Mouse (Mus musculus) stomach, embryonic 16.5 days (tissue): ENCODE data around the gene Nmt1. TPM values are rescaled to one million over a fixed set of nuclear protein-coding genes. Genes with fewer than 3 reads are reported as not detected.

Experiments used
- ATAC-seq: fragments of 200-750 bp; cut with Nextera tagmentation; 2 replicates; pipeline ENCODE4 v1.8.0; 2017; ENCODE audit warnings: moderate number of reproducible peaks, moderate TSS enrichment; ENCODE audit not compliant: insufficient read depth, low FRiP score
- H3K27ac ChIP-seq: fragments of 300-500 bp; sonication (generic); 2 replicates; pipeline ENCODE4 v1.5.1; 2014; ENCODE audit warnings: low read length
- H3K27me3 ChIP-seq: fragments of 300-500 bp; sonication (generic); 2 replicates; pipeline ENCODE4 v1.6.1; 2014; ENCODE audit warnings: low read length, control low read depth, mixed read lengths; ENCODE audit not compliant: control insufficient read depth, insufficient read depth
- H3K36me3 ChIP-seq: fragments of 300-500 bp; sonication (generic); 2 replicates; pipeline ENCODE4 v1.6.1; 2014; ENCODE audit warnings: low read length; ENCODE audit not compliant: control insufficient read depth, insufficient read depth
- H3K4me1 ChIP-seq: fragments of 300-500 bp; sonication (generic); 2 replicates; pipeline ENCODE4 v1.6.1; 2014; ENCODE audit warnings: low read length, control low read depth, mixed read lengths; ENCODE audit not compliant: control insufficient read depth, insufficient read depth
- H3K4me2 ChIP-seq: fragments of 300-500 bp; sonication (generic); 2 replicates; pipeline ENCODE4 v1.6.1; 2014; ENCODE audit warnings: low read depth, low read length, mixed read lengths
- H3K4me3 ChIP-seq: fragments of 300-500 bp; sonication (generic); replicated peaks from 2 replicates; pipeline ENCODE4 v1.5.1; 2014; ENCODE audit warnings: mild to moderate bottlenecking, low read length
- H3K9ac ChIP-seq: fragments of 300-500 bp; sonication (generic); 2 replicates; pipeline ENCODE4 v1.6.1; 2014; ENCODE audit warnings: low read length
- H3K9me3 ChIP-seq: fragments of 300-500 bp; sonication (generic); replicated peaks from 2 replicates; pipeline ENCODE4 v1.6.1; 2016; ENCODE audit warnings: low read length, control low read depth; ENCODE audit not compliant: control insufficient read depth
- WGBS: fragments of 180-500 bp; shearing (Covaris S2); extraction: QIAGEN DNeasy Blood & Tissue Kit; methylation state at CpG from one replicate; pipeline ENCODE4 v1.1.7; 2014; 5-methylcytosine and 5-hydroxymethylcytosine counted together
- polyA plus RNA-seq: library from polyadenylated mRNA; unstranded; fragments of >200 nt; fragmentation: Nextera tagmentation; extraction: Ambion mirVana; gene quantifications from 2 replicates; pipeline ENCODE4 v1.2.1, GENCODE M21; 2015

The Nmt1 gene
- polyA plus RNA-seq, 1 experiment from 2014 or later, result 50.8 TPM

GRCm38 (mm10) chr11:103000111-103000510 lies 27.9 kb upstream of the Nmt1 start:
- no peak for ATAC-seq
- H3K4me3 ChIP-seq, result no peak overlapping the region
- H3K9ac ChIP-seq, result no peak overlapping the region
- no peaks in the 10 kb centered on the region for H3K9me3 ChIP-seq
- no peak overlapping the region for H3K4me2 ChIP-seq
- H3K27ac ChIP-seq, result no peak overlapping the region
- no peaks in the 10 kb centered on the region for H3K27me3 ChIP-seq
- peaks cover 19% of the 10 kb centered on the region for H3K4me1 ChIP-seq
- no peaks in the 10 kb centered on the region; the same call in 1 of the 2 replicates for H3K36me3 ChIP-seq
- 90% methylated on average over 16 of the region's 16 CpGs for WGBS

- no peak for ATAC-seq
- Histone ChIP-seq H3K4me3 (no peak overlapping the region), H3K4me1 (peaks cover 21% of the 10 kb centered on the region), H3K4me2 (no peak overlapping the region), H3K27me3 (no peaks in the 10 kb centered on the region), H3K9me3 (no peaks in the 10 kb centered on the region), H3K9ac (no peak overlapping the region), H3K27ac (no peak overlapping the region), H3K36me3 (no peaks in the 10 kb centered on the region; the same call in 1 of the 2 replicates)
- 73% methylated on average over 5 of the region's 5 CpGs for WGBS
These were observed 26.9 kb upstream of the Nmt1 start for GRCm38 (mm10) chr11:103001063-103001462.

GRCm38 (mm10) chr11:103003210-103003609 lies 24.8 kb upstream of the Nmt1 start:
- Histone ChIP-seq H3K27ac (peak overlapping the region; percentile 89), H3K4me2 (no peak overlapping the region), H3K36me3 (no peaks in the 10 kb centered on the region; the same call in 1 of the 2 replicates), H3K9me3 (no peaks in the 10 kb centered on the region), H3K27me3 (no peaks in the 10 kb centered on the region), H3K4me1 (peaks cover 37% of the 10 kb centered on the region), H3K4me3 (no peak overlapping the region), H3K9ac (peak overlapping the region; percentile 52; the same call in 1 of the 2 replicates)
- WGBS, result 19% methylated on average over 5 of the region's 5 CpGs
- ATAC-seq, result peak; percentile 90

GRCm38 (mm10) chr11:103004852-103005251 lies 23.1 kb upstream of the Nmt1 start:
- no peak overlapping the region for H3K9ac ChIP-seq
- 88% methylated on average over 1 of the region's 1 CpGs for WGBS
- H3K4me2 ChIP-seq, result no peak overlapping the region
- H3K9me3 ChIP-seq, result no peaks in the 10 kb centered on the region
- H3K27ac ChIP-seq, result 0 out of 2 replicates have a peak overlapping the region, but pooled peaks have one; percentile 48
- H3K36me3 ChIP-seq, result no peaks in the 10 kb centered on the region
- H3K27me3 ChIP-seq, result no peaks in the 10 kb centered on the region
- ATAC-seq, result no peak
- H3K4me1 ChIP-seq, result peaks cover 36% of the 10 kb centered on the region
- no peak overlapping the region for H3K4me3 ChIP-seq

- Histone ChIP-seq H3K27me3 (no peaks in the 10 kb centered on the region), H3K4me3 (no peak overlapping the region), H3K9me3 (no peaks in the 10 kb centered on the region), H3K9ac (no peak overlapping the region), H3K4me1 (peaks cover 35% of the 10 kb centered on the region), H3K4me2 (no peak overlapping the region), H3K36me3 (no peaks in the 10 kb centered on the region), H3K27ac (no peak overlapping the region)
- ATAC-seq, result no peak
- WGBS, result 66% methylated on average over 11 of the region's 11 CpGs
These were observed 22.6 kb upstream of the Nmt1 start for GRCm38 (mm10) chr11:103005254-103005981.

GRCm38 (mm10) chr11:103006286-103007000 lies 21.5 kb upstream of the Nmt1 start:
- Histone ChIP-seq H3K4me3 (no peak overlapping the region), H3K36me3 (no peaks in the 10 kb centered on the region), H3K4me2 (no peak overlapping the region), H3K27ac (no peak overlapping the region; the same call in 1 of the 2 replicates), H3K4me1 (peaks cover 39% of the 10 kb centered on the region), H3K9ac (no peak overlapping the region), H3K27me3 (no peaks in the 10 kb centered on the region), H3K9me3 (no peaks in the 10 kb centered on the region)
- WGBS, result 78% methylated on average over 7 of the region's 7 CpGs
- no peak; the same call in 1 of the 2 replicates for ATAC-seq

GRCm38 (mm10) chr11:103007001-103007340 lies 21.0 kb upstream of the Nmt1 start:
- Histone ChIP-seq H3K27ac (no peak overlapping the region), H3K4me2 (no peak overlapping the region), H3K9ac (no peak overlapping the region), H3K27me3 (no peaks in the 10 kb centered on the region), H3K36me3 (no peaks in the 10 kb centered on the region), H3K4me3 (no peak overlapping the region), H3K4me1 (peaks cover 41% of the 10 kb centered on the region), H3K9me3 (no peaks in the 10 kb centered on the region)
- 76% methylated on average over 6 of the region's 6 CpGs for WGBS
- ATAC-seq, result 0 out of 2 replicates have a peak, but pooled peaks have one; percentile 22

- ATAC-seq, result no peak
- 57% methylated on average over 7 of the region's 7 CpGs for whole genome bisulfite sequencing
These were observed 19.4 kb upstream of the Nmt1 start for GRCm38 (mm10) chr11:103008558-103008957.

GRCm38 (mm10) chr11:103009208-103009607 lies 18.8 kb upstream of the Nmt1 start:
- no peak overlapping the region for H3K9ac ChIP-seq
- ATAC-seq, result no peak
- H3K27ac ChIP-seq, result no peak overlapping the region
- H3K9me3 ChIP-seq, result no peaks in the 10 kb centered on the region
- no peak overlapping the region for H3K4me2 ChIP-seq
- no peak overlapping the region for H3K4me3 ChIP-seq
- no peaks in the 10 kb centered on the region for H3K27me3 ChIP-seq
- no peaks in the 10 kb centered on the region for H3K36me3 ChIP-seq
- H3K4me1 ChIP-seq, result peaks cover 32% of the 10 kb centered on the region
- WGBS, result 84% methylated on average over 8 of the region's 8 CpGs

More at GRCm38 (mm10) chr11:103008558-103008957, 19.4 kb upstream of the Nmt1 start:
- Histone ChIP-seq H3K9ac (no peak overlapping the region), H3K4me3 (no peak overlapping the region), H3K4me1 (peaks cover 34% of the 10 kb centered on the region), H3K27ac (0 out of 2 replicates have a peak overlapping the region, but pooled peaks have one; percentile 40), H3K36me3 (no peaks in the 10 kb centered on the region), H3K4me2 (no peak overlapping the region), H3K27me3 (no peaks in the 10 kb centered on the region), H3K9me3 (no peaks in the 10 kb centered on the region)
